Mouse (Mus musculus): ENCODE data around the gene Reep1. TPM values are rescaled to one million over a fixed set of nuclear protein-coding genes. Genes with fewer than 3 reads are reported as not detected.

Reep1 gene
- polyA plus RNA-seq, 1 experiment from 2014 or later = 28.4 TPM

DNA sequence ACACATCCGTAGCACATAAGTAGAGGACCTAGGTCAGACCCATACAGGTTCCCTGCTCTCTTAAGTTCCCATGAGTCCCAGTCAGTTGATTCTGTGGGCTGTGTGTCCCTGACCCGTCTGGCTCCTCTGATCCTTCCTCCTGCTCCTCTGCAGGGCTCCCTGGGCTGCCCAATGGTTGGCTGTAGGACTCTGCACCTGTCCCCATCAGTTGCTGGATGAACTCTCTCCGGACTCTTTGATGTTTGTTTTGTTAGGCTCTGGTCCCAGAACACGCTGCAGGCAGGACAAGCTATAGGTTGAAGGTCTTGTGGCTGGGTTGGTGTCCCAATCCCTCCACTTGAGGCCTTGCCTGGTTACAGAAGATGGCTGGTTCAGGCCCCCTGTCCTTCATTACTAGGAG, 51.4 kb downstream of the Reep1 start:
- no peak overlapping the region for H3K9ac ChIP-seq (ENCODE audit: low read depth, low read length)
- no peak overlapping the region for H3K4me3 ChIP-seq (ENCODE audit: low read depth, low read length)
- DNase-seq (ENCODE audit: low spot score) (no peak), ATAC-seq (ENCODE audit: low read depth) (no peak)
- H3K4me1 ChIP-seq (ENCODE audit: control insufficient read depth, insufficient read depth, low read length) = 0 out of 2 replicates have a peak, but pooled peaks cover 9% of the 10 kb centered on the region
- no peaks in the 10 kb centered on the region for H3K9me3 ChIP-seq (ENCODE audit: control insufficient read depth, low read length)
- H3K4me2 ChIP-seq (ENCODE audit: low read depth, low read length) = no peak overlapping the region
- no peak overlapping the region for H3K27ac ChIP-seq (replicated peaks; ENCODE audit: low read depth, low read length)
- WGBS = 76% methylated on average over 4 of the region's 4 CpGs
- H3K27me3 ChIP-seq (replicated peaks; ENCODE audit: control insufficient read depth, insufficient read depth, low read length) = no peaks in the 10 kb centered on the region
- no peaks in the 10 kb centered on the region for H3K36me3 ChIP-seq (ENCODE audit: control insufficient read depth, insufficient read depth, low read length)

DNA sequence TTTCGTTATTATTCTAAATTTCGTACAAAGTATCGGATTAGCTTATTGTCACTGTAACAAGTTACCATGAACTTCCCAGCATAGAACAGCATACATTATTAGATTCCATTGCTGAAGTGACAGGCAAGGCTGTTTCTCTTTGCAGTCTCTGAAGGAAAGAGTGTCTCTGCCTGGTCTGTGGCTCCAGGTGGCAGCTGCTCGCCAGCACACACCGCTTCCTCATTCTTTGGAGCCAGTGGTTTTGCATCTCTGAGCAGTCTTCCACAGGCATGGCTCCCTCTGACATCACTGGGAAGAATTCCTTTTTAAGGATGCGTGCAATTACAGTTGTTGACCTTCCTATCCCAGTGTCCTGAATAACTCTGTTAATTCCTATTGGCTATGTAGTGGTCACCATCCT, 52.7 kb downstream of the Reep1 start:
- H3K27ac ChIP-seq (replicated peaks; ENCODE audit: low read depth, low read length) = no peak overlapping the region
- no peaks in the 10 kb centered on the region for H3K27me3 ChIP-seq (replicated peaks; ENCODE audit: control insufficient read depth, insufficient read depth, low read length)
- DNase-seq (ENCODE audit: low spot score) (no peak), ATAC-seq (ENCODE audit: low read depth) (no peak)
- no peaks in the 10 kb centered on the region for H3K9me3 ChIP-seq (ENCODE audit: control insufficient read depth, low read length)
- WGBS = 84% methylated on average over 6 of the region's 6 CpGs
- no peak overlapping the region for H3K4me3 ChIP-seq (ENCODE audit: low read depth, low read length)
- H3K4me1 ChIP-seq (ENCODE audit: control insufficient read depth, insufficient read depth, low read length) = 0 out of 2 replicates have a peak, but pooled peaks cover 9% of the 10 kb centered on the region
- no peaks in the 10 kb centered on the region for H3K36me3 ChIP-seq (ENCODE audit: control insufficient read depth, insufficient read depth, low read length)
- no peak overlapping the region for H3K9ac ChIP-seq (ENCODE audit: low read depth, low read length)
- H3K4me2 ChIP-seq (ENCODE audit: low read depth, low read length) = no peak overlapping the region

DNA sequence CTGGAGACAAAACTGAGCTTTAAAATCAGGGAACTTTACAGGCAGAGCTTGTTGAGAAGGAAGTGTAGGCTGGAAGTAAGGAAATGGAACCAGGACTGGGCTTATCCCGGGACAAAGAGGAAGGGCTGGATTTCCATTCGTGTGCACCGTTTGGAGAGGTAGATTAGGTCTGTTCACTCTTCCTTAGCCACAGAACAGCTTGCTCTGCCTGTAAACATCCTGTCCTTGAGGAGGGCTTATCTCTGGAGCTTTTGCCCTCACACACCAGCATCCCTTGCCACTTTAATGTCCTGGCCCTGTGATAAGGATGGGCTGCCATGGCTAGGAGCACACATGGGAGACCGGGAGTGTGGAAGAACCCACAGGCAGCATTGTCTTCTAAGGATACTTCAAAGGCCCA, 60.4 kb downstream of the Reep1 start:
- H3K4me2 ChIP-seq (ENCODE audit: low read depth, low read length) = no peak overlapping the region
- no peaks in the 10 kb centered on the region for H3K9me3 ChIP-seq (ENCODE audit: control insufficient read depth, low read length)
- no peak for DNase-seq (ENCODE audit: low spot score)
- no peak for ATAC-seq (ENCODE audit: low read depth)
- no peaks in the 10 kb centered on the region for H3K27me3 ChIP-seq (replicated peaks; ENCODE audit: control insufficient read depth, insufficient read depth, low read length)
- no peak overlapping the region for H3K4me3 ChIP-seq (ENCODE audit: low read depth, low read length)
- no peaks in the 10 kb centered on the region for H3K4me1 ChIP-seq (ENCODE audit: control insufficient read depth, insufficient read depth, low read length)
- 77% methylated on average over 4 of the region's 4 CpGs for WGBS
- H3K36me3 ChIP-seq (ENCODE audit: control insufficient read depth, insufficient read depth, low read length) = no peaks in the 10 kb centered on the region
- no peak overlapping the region for H3K9ac ChIP-seq (ENCODE audit: low read depth, low read length)
- H3K27ac ChIP-seq (replicated peaks; ENCODE audit: low read depth, low read length) = no peak overlapping the region

DNA sequence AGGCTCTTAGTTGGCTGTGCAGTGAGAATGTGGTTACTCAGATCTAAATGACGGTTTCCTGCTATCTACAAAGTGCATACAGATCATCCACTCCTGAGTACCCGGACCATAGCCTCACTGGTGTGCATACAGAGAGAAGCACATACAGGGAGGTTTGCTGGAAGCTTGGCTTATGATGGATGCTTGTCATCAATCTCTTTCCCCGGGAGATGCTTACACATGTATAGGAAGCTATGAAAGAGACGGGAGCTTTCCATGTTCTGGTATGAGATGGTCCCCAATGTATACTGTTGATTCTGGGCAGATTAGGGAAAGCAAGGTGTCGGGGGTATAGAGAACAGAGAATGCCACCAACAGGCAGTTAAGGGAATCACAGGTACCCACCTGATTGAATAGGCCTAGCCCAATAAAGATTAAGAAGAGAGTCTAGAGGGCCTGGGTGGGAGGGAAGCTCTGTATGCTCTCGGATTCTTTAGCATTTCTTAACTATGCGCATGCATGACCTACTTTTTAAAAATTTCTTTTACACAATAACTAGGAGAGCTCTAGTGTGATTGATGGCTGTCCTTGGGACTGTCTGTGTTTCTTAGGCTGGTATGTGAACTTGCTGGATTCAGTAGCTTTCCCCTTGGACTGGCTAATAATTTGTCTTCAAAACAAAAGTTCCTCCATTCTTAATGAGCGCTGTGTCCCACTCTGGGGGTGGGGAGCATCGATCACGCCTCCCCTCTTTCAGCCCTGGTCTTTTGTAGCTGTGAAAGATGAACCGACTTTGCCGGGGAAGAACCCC, 62.7 kb downstream of the Reep1 start:
- Histone ChIP-seq H3K9me3 (ENCODE audit: control insufficient read depth, low read length) (no peaks in the 10 kb centered on the region), H3K4me1 (ENCODE audit: control insufficient read depth, insufficient read depth, low read length) (no peaks in the 10 kb centered on the region), H3K9ac (ENCODE audit: low read depth, low read length) (no peak overlapping the region), H3K27me3 (replicated peaks; ENCODE audit: control insufficient read depth, insufficient read depth, low read length) (no peaks in the 10 kb centered on the region), H3K4me3 (ENCODE audit: low read depth, low read length) (no peak overlapping the region), H3K27ac (replicated peaks; ENCODE audit: low read depth, low read length) (no peak overlapping the region), H3K36me3 (ENCODE audit: control insufficient read depth, insufficient read depth, low read length) (no peaks in the 10 kb centered on the region), H3K4me2 (ENCODE audit: low read depth, low read length) (no peak overlapping the region)
- no peak for ATAC-seq (ENCODE audit: low read depth)
- DNase-seq (ENCODE audit: low spot score) = no peak
- 78% methylated on average over 12 of the region's 12 CpGs for WGBS

DNA sequence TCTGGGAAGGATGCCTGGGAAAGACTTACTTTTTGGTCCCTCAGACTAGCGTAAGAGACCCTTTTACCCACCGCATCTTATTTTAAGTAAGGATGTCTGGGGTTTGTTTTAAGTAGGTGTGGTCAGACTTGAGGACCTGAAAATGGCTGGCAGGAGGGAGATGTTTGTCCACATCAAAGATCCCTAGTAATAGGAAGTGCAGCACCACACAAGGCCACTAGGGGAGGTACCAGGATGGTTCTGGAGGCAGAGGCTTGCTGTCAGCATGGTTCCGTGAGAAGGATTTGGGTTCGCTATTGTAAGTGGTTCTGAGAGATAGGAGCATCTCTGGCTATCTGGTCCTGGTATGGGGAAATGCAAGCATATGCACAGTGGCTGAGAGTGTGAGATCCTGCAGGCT, 63.5 kb downstream of the Reep1 start:
- no peak overlapping the region for H3K4me3 ChIP-seq (ENCODE audit: low read depth, low read length)
- ATAC-seq (ENCODE audit: low read depth) = no peak
- no peak overlapping the region for H3K27ac ChIP-seq (replicated peaks; ENCODE audit: low read depth, low read length)
- H3K4me2 ChIP-seq (ENCODE audit: low read depth, low read length) = no peak overlapping the region
- H3K36me3 ChIP-seq (ENCODE audit: control insufficient read depth, insufficient read depth, low read length) = no peaks in the 10 kb centered on the region
- no peak overlapping the region for H3K9ac ChIP-seq (ENCODE audit: low read depth, low read length)
- H3K27me3 ChIP-seq (replicated peaks; ENCODE audit: control insufficient read depth, insufficient read depth, low read length) = no peaks in the 10 kb centered on the region
- WGBS = 94% methylated on average over 4 of the region's 4 CpGs
- DNase-seq (ENCODE audit: low spot score) = no peak
- H3K9me3 ChIP-seq (ENCODE audit: control insufficient read depth, low read length) = no peaks in the 10 kb centered on the region
- H3K4me1 ChIP-seq (ENCODE audit: control insufficient read depth, insufficient read depth, low read length) = no peaks in the 10 kb centered on the region

DNA sequence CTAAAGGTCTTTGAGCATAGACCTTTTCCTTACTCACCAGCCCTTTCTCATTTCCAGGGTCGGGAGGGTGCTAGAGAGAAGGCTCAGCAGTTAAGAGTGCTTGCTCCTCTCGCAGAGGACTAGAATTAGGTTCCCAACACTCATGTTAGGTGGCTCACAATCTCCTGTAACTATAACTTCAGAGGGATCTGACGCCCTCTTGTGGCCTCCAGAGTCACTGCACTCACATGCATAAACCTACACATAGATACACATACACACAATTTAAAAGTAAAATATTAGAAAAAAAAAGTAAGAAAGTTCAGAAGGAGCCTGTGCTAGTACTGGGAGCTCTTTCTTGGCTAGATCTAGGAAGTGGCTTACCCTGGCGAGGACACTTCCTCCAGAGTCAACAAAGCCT, 63.9 kb downstream of the Reep1 start:
- WGBS = 87% methylated on average over 4 of the region's 4 CpGs
- Histone ChIP-seq H3K4me3 (ENCODE audit: low read depth, low read length) (no peak overlapping the region), H3K4me2 (ENCODE audit: low read depth, low read length) (no peak overlapping the region), H3K27ac (replicated peaks; ENCODE audit: low read depth, low read length) (no peak overlapping the region), H3K9ac (ENCODE audit: low read depth, low read length) (no peak overlapping the region), H3K36me3 (ENCODE audit: control insufficient read depth, insufficient read depth, low read length) (no peaks in the 10 kb centered on the region), H3K9me3 (ENCODE audit: control insufficient read depth, low read length) (no peaks in the 10 kb centered on the region), H3K4me1 (ENCODE audit: control insufficient read depth, insufficient read depth, low read length) (no peaks in the 10 kb centered on the region), H3K27me3 (replicated peaks; ENCODE audit: control insufficient read depth, insufficient read depth, low read length) (no peaks in the 10 kb centered on the region)
- DNase-seq (ENCODE audit: low spot score) (no peak), ATAC-seq (ENCODE audit: low read depth) (no peak)

DNA sequence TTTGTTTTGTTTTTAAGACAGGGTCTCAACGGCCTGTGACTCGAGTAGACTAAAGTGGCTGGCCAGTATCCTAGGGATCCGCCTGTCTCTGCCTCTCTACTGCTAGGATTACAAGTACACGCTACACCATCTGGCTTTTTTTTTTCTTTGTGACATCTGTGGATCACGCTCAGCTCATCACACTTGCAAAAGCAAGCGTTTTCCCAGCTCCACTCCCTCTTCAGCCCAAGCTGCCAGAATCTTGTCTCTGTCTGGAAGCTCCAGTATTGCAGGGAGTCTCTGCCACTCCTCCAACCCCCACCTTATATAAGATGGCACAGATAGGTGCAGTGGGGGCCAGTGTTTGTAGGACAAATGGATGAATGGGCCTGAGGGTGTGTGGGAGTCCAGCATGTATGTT, 64.8 kb downstream of the Reep1 start:
- no peak overlapping the region for H3K9ac ChIP-seq (ENCODE audit: low read depth, low read length)
- no peaks in the 10 kb centered on the region for H3K36me3 ChIP-seq (ENCODE audit: control insufficient read depth, insufficient read depth, low read length)
- H3K27me3 ChIP-seq (replicated peaks; ENCODE audit: control insufficient read depth, insufficient read depth, low read length) = no peaks in the 10 kb centered on the region
- H3K27ac ChIP-seq (replicated peaks; ENCODE audit: low read depth, low read length) = no peak overlapping the region
- H3K9me3 ChIP-seq (ENCODE audit: control insufficient read depth, low read length) = no peaks in the 10 kb centered on the region
- ATAC-seq (ENCODE audit: low read depth) = no peak
- no peaks in the 10 kb centered on the region for H3K4me1 ChIP-seq (ENCODE audit: control insufficient read depth, insufficient read depth, low read length)
- WGBS = 78% methylated on average over 6 of the region's 6 CpGs
- no peak for DNase-seq (ENCODE audit: low spot score)
- H3K4me2 ChIP-seq (ENCODE audit: low read depth, low read length) = no peak overlapping the region
- no peak overlapping the region for H3K4me3 ChIP-seq (ENCODE audit: low read depth, low read length)

DNA sequence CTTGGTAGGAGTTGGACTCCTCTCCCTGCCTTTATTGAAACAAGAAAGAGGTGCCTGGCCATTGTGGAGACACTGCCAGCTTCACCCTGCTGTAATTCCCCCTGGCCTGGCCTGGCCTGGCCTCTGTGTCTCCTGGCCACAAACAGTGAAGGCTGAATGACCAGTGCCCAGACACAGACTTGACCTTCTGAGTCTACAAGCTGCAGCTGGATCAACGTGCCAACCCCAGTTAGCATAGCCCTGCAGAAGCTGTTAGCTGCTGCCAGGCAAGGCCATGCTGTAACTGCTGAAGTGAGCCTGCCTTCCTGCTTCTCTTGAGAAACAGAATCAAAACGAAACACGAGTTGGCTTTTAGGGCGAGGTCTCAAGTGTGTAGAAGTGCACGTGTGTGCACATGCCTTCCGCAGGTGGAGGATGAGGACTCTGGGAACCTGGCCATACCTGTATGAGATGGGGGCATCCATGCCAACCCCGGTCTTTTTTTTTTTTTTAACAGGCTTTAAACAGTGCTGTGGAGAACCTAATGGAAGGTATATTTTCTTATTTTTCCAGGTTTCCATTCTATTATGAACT, 65.4 kb downstream of the Reep1 start:
- Histone ChIP-seq H3K4me1 (ENCODE audit: control insufficient read depth, insufficient read depth, low read length) (no peaks in the 10 kb centered on the region), H3K4me2 (ENCODE audit: low read depth, low read length) (no peak overlapping the region), H3K27me3 (replicated peaks; ENCODE audit: control insufficient read depth, insufficient read depth, low read length) (no peaks in the 10 kb centered on the region), H3K9me3 (ENCODE audit: control insufficient read depth, low read length) (no peaks in the 10 kb centered on the region), H3K4me3 (ENCODE audit: low read depth, low read length) (no peak overlapping the region), H3K27ac (replicated peaks; ENCODE audit: low read depth, low read length) (no peak overlapping the region), H3K36me3 (ENCODE audit: control insufficient read depth, insufficient read depth, low read length) (no peaks in the 10 kb centered on the region), H3K9ac (ENCODE audit: low read depth, low read length) (no peak overlapping the region)
- DNase-seq (ENCODE audit: low spot score) (no peak), ATAC-seq (ENCODE audit: low read depth) (no peak)
- WGBS = 75% methylated on average over 7 of the region's 7 CpGs

DNA sequence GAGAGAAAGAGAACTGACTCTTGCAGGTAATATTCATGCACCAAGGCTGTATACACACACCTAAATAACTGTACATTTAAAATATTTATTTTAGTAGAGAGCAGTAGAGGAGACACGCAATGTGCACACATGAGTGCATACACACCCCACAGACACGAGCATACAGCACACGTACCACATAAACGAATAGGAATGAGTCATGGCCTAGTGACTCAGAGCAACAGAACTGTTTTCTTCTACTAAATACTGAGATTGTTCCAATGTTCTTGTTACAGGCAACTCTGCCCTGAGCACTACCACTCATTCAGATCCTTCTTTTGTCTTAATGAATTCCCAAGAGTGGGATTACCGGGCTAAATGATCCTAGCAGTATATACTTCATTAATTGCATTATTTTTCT, 70.7 kb downstream of the Reep1 start:
- H3K4me2 ChIP-seq (ENCODE audit: low read depth, low read length) = no peak overlapping the region
- no peak for ATAC-seq (ENCODE audit: low read depth)
- H3K9me3 ChIP-seq (ENCODE audit: control insufficient read depth, low read length) = no peaks in the 10 kb centered on the region
- no peak overlapping the region for H3K27ac ChIP-seq (replicated peaks; ENCODE audit: low read depth, low read length)
- no peaks in the 10 kb centered on the region for H3K36me3 ChIP-seq (ENCODE audit: control insufficient read depth, insufficient read depth, low read length)
- 86% methylated on average over 5 of the region's 5 CpGs for WGBS
- no peaks in the 10 kb centered on the region for H3K4me1 ChIP-seq (ENCODE audit: control insufficient read depth, insufficient read depth, low read length)
- H3K27me3 ChIP-seq (replicated peaks; ENCODE audit: control insufficient read depth, insufficient read depth, low read length) = no peaks in the 10 kb centered on the region
- H3K4me3 ChIP-seq (ENCODE audit: low read depth, low read length) = no peak overlapping the region
- H3K9ac ChIP-seq (ENCODE audit: low read depth, low read length) = no peak overlapping the region
- DNase-seq (ENCODE audit: low spot score) = no peak

Measured in embryonic facial prominence, embryonic 14.5 days (tissue).